Mouse (Mus musculus) bone marrow macrophage, adult 2 months (primary cell): ENCODE results near the gene Hirip3. TPM values are rescaled to one million over a fixed set of nuclear protein-coding genes. Genes with fewer than 3 reads are reported as not detected.

Experiments used
- H3K27ac ChIP-seq: 2 replicates; pipeline ENCODE4 v1.5.1; 2012; ENCODE audit warnings: low read depth, low read length; ENCODE audit not compliant: insufficient read depth
- H3K4me1 ChIP-seq: 2 replicates; pipeline ENCODE4 v1.6.1; 2012; ENCODE audit warnings: low read length; ENCODE audit not compliant: control insufficient read depth, insufficient read depth
- H3K4me3 ChIP-seq: 2 replicates; pipeline ENCODE4 v1.5.1; 2012; ENCODE audit warnings: mild to moderate bottlenecking, low read length, moderate library complexity; ENCODE audit not compliant: insufficient read depth
- CTCF ChIP-seq: IDR thresholded peaks from 2 replicates; pipeline ENCODE4 v1.5.1; 2012; ENCODE audit warnings: low read depth, mild to moderate bottlenecking, low read length, moderate library complexity
- POLR2A ChIP-seq: IDR thresholded peaks from 2 replicates; pipeline ENCODE4 v1.6.1; 2012; ENCODE audit warnings: mild to moderate bottlenecking, low read depth, low read length, borderline replicate concordance
- polyA plus RNA-seq: library from polyadenylated mRNA; stranded (reverse); fragments of >200 nt; gene quantifications from 2 replicates; pipeline ENCODE4 v1.2.4, GENCODE M21; 2012; ENCODE audit not compliant: missing spikeins, insufficient read depth, insufficient read length

Hirip3 gene
- polyA plus RNA-seq = 32.0 and 33.5 TPM in 2 replicates

DNA sequence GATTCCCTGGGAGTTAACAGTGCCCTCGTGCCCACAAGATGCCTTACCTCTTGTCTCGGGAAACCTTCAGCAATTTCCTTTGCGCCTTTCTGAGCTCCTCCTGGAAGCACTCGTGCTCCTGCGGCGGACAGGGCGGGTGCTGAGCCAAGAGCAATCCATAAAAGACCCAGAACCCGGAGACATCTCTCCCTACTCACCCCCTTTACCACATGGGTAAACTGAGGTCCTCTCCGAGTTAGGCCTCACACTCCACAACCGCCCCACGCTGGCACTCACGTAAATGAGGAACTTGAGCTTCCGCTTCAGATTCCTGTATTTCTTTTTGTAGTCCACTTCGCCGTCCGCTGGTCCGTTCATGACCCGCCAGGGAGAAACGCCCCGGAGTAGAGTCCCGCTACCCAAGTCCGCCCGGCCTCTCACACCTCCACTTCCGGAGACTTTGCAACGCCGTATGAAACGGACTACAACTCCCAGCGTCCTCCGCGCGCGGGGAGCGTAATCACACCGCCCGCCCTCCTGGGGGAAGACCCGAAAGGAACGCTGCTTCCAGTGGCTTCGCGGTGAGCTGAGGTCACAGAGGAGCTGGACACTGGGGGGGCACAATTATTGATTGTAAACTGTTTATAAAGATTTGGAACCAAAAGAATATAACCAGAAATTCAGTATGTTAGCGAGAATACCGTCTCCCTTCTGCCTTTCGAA lies at the start of gene Hirip3:
Gene Hirip3 (plus strand): TSS at position 544 of the 702 bp plus-strand sequence.
- H3K4me1 ChIP-seq = peaks cover 8% of the 10 kb centered on the region
- no peak for TF ChIP-seq CTCF
- no peak; the same call in 1 of the 2 replicates for TF ChIP-seq POLR2A

DNA sequence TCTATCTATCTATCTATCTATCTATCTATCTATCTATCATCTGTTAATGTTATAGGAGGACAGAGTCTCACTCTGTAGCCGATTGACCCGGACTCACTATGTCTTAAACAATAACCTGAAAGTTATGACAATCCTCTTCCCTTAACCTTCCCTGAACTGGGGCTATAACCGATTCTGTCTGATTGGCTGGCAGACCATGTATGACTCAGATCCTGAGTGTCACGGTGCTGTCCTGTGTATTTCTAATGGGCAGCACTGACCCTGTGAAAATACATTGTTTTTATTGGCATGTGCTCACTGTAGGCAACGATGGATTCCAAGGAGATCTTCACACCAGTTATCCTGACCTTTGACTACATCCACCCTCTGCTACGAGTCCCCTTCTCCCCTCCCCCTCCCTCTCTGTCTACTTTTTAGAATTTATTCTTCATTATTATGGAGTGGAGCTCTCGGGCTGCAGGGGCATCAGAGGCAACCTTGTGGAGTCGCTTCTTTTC lies 46.0 kb upstream of the Hirip3 start:
- TF ChIP-seq CTCF (no peak), POLR2A (no peak)
- no peaks in the 10 kb centered on the region for H3K4me1 ChIP-seq
- H3K27ac ChIP-seq = no peak overlapping the region
- no peak overlapping the region for H3K4me3 ChIP-seq

More for the DNA sequence above, at the start of gene Hirip3:
- peak within 1 kb of the TSS; percentile 83 for H3K4me3 ChIP-seq
- peak within 1 kb of the TSS; percentile 64 for H3K27ac ChIP-seq

DNA sequence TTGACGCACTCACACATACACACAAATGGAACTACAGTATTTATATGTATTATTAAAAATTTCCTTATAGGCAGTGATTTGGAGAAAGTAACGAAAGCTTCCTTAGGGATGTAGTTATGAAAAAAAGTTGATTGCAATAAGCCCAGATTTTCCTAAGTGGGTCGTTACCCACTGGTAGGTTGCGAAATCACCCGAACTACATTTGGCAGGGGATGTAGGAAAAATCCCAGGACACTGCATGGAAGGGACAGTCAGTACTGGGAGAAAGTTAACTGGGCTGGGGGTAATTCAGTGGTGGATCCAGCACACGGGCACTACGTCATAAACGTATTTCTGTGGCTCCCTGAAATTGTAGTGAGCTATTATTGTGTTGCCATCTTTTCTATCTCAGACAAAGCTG lies 45.3 kb upstream of the Hirip3 start:
- no peak for TF ChIP-seq POLR2A
- no peak for TF ChIP-seq CTCF
- H3K27ac ChIP-seq = no peak overlapping the region
- H3K4me1 ChIP-seq = 0 out of 2 replicates have a peak, but pooled peaks cover under 1% of the 10 kb centered on the region

DNA sequence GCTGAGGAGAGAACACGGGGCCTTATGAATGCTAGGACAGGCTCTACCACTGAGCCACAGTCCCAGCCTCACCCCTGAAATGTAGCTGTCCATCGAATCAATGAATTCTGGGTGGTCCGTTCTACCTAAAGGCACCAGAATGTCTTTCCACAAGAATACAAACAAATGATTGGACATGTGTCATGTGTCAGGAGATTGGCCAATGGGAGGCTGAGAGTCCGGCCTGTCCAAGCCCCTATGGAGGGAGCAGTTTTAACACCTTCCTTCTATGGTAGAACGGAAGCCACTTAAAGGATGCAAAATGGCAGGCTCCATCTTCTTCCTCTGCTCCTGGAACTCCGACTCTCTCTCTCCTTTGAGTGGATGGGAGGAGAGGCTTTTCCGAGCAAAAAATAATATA lies 44.2 kb upstream of the Hirip3 start:
- Histone ChIP-seq H3K27ac (no peak overlapping the region), H3K4me1 (peaks cover 10% of the 10 kb centered on the region), H3K4me3 (no peak overlapping the region)
- TF ChIP-seq POLR2A = no peak
- TF ChIP-seq CTCF = no peak

More for the DNA sequence above, 45.3 kb upstream of the Hirip3 start:
- H3K4me3 ChIP-seq = no peak overlapping the region

DNA sequence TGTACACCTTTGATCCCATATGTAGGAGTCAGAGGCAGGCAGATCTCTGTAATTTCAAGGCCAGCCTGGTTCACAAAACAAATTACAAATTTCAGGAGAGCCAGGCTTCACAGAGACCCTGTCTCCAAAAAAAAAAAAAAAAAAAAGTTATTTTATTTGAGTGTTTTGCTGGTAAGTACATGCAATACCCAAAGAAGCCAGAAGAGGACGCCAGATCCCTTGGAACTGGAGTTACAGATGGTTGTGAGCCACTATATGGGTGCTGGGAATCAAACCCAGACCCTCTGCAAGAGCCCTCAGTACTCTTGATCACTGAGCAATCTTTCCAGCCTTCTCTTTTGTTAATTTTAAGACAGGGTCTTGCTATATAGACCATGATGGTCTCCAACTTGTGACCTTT lies 43.0 kb upstream of the Hirip3 start:
- peaks cover 14% of the 10 kb centered on the region for H3K4me1 ChIP-seq
- no peak overlapping the region for H3K27ac ChIP-seq
- no peak overlapping the region for H3K4me3 ChIP-seq
- TF ChIP-seq POLR2A (no peak), CTCF (no peak)

DNA sequence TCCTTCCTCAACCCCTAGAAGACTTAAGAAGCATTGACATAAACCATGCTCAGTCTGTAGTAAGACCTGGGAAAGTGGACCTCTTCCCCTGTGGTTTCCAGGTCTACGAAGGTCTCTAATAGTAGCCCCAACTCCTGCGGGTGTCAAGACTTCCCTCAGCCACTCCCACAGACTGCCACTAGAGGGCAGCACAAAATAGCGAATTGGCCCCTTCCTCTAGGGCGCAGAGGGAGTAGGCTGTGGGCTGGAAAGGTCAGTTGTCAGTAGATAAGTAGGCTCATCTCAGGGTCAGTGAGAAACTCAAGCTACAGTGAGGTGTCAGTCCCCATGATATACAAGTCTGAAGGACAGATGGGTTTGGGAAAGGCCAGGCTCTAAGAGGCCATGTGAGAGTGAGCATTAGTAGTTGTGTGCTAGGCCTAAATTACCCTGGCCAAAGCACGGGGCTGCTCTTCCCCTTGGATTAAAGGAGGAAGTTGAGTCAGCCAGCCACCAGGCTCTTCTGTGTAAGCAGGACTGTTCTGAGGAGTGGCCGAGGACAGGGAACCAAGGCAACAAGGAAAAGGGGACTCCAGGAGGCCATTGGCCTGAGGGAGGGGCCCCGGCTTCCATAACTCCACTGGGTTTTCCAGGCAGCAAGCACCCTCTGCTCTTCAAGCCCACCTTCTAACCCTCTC lies 39.8 kb upstream of the Hirip3 start:
- TF ChIP-seq CTCF (peak; percentile 79), POLR2A (no peak; the same call in 1 of the 2 replicates)
- H3K4me1 ChIP-seq = peaks cover 16% of the 10 kb centered on the region
- peak overlapping the region; percentile 97 for H3K27ac ChIP-seq
- H3K4me3 ChIP-seq = no peak overlapping the region

DNA sequence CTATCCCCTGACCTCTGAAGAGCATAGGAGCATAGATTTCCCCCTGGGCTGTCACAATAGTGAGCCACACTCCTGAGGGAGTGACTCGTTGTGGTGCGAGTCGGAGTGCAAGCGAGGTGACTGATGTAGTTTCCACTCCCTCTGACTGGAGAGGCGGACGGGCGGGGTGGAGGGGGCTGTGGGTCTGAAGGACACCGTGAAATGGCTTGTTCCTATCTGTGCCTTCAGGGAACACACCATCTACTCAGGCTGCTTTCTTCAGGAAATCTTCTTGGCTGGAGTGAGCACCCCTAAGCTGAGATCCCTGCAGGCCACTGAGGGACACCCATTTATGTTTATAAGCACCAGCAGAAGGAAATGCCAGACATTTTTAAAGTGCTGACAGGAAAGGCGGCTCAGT lies 39.0 kb upstream of the Hirip3 start:
- TF ChIP-seq CTCF (no peak), POLR2A (no peak)
- H3K4me3 ChIP-seq = no peak overlapping the region
- H3K27ac ChIP-seq = peak overlapping the region; percentile 97
- H3K4me1 ChIP-seq = peaks cover 16% of the 10 kb centered on the region

DNA sequence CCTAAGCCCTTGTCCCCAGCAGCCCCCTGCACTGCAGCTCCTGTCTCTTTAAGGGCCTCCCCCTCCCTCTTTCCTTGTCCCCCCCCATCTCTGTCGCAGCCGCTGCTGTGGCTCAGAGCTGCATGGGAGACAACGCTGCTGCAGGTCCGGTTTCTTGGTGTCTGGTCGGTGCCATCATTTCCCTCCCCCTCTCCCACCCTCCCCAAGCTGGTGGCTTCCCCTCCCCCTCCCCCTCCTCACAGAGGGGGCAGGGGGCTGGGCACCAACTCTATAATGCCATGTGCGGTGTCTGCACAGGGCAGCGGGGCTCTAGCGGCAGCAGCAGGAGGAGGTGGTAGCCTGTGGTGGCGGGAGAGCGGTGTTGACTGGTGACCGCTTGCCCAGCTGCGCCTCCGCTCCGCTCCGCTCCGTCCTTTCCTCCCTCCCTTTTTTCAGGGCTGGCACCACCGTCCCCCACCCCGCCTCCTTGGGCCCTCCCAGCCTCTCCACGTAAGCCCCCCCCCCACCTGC lies 38.5 kb upstream of the Hirip3 start:
- H3K4me1 ChIP-seq = peaks cover 16% of the 10 kb centered on the region
- TF ChIP-seq POLR2A = no peak
- TF ChIP-seq CTCF = no peak
- H3K27ac ChIP-seq = no peak overlapping the region
- no peak overlapping the region for H3K4me3 ChIP-seq

DNA sequence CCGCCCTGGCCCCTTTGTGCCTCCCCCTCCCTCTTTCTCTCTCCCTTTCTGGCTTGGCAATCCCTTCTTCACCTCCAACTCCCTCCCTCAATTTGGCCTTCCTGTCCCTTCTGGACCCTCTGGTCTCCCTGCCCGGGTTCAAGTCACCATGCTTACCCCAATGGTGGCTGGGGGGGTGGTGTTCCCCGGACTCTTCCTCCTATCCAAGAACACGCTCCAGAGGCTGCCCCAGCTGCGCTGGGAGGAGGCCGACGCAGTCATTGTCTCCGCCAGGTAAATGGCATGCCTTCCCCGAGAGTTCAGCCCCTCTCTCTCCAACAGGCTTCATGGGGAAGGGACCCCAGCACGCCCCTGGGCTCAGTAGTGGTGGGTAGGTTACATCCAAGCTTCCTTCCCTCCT lies 37.8 kb upstream of the Hirip3 start:
- TF ChIP-seq POLR2A (no peak), CTCF (no peak)
- H3K27ac ChIP-seq = no peak overlapping the region

DNA sequence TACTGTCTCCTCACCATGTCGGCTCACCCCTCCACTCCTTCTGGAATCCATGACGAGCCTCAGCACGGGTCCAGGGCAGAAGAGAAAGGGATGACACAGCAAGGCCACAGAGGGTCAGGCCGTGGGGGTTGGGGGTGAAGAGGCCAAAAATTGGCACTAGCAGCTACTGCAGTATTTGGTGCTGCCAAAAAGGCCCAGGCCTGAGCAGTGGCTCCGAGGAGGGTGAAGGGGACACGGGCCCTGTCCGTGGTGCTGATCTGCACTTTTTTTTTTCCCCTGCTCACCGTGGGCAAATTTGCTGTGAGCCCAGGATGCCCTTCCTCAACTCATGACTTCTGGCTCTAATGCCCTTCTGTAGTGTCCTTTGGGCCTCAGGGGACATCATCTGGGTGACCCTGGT lies 36.4 kb upstream of the Hirip3 start:
- Histone ChIP-seq H3K4me1 (peaks cover 16% of the 10 kb centered on the region), H3K4me3 (no peak overlapping the region), H3K27ac (no peak overlapping the region)
- TF ChIP-seq POLR2A (no peak), CTCF (no peak)

More for the DNA sequence above, 37.8 kb upstream of the Hirip3 start:
- Histone ChIP-seq H3K4me3 (no peak overlapping the region), H3K4me1 (peaks cover 16% of the 10 kb centered on the region)
